Mouse (Mus musculus): ENCODE measurements around the gene Pgbd1. TPM values are rescaled to one million over a fixed set of nuclear protein-coding genes. Genes with fewer than 3 reads are reported as not detected.

The Pgbd1 gene
- polyA plus RNA-seq, 2 experiments, result 2.4 to 3.1 TPM

GRCm38 (mm10) chr13:21407341-21407740 is 33.5 kb downstream of the Pgbd1 start:
- Histone ChIP-seq H3K4me2 (replicated peaks; ENCODE audit: low read depth, low read length, severe bottlenecking) (no peak overlapping the region), H3K4me1 (ENCODE audit: control insufficient read depth, insufficient read depth, low read length) (no peaks in the 10 kb centered on the region), H3K4me3 (replicated peaks; ENCODE audit: low read length) (0 out of 2 replicates have a peak overlapping the region, but pooled peaks have one; percentile 47), H3K27ac (replicated peaks; ENCODE audit: low read depth, low read length) (no peak overlapping the region), H3K36me3 (ENCODE audit: control insufficient read depth, insufficient read depth, low read length) (no peaks in the 10 kb centered on the region), H3K9me3 (ENCODE audit: control insufficient read depth, low read length) (no peaks in the 10 kb centered on the region), H3K9ac (ENCODE audit: low read depth, low read length, severe bottlenecking) (0 out of 2 replicates have a peak overlapping the region, but pooled peaks have one; percentile 65), H3K27me3 (ENCODE audit: control insufficient read depth, insufficient read depth, low read length) (no peaks in the 10 kb centered on the region)
- WGBS, result 83% methylated on average over 11 of the region's 11 CpGs
- TF ChIP-seq POLR2A (IDR thresholded peaks at IDR 0.05; ENCODE audit: borderline replicate concordance, extremely low read depth, insufficient read depth, insufficient read length), result no peak
- DNase-seq (ENCODE audit: low spot score) (no peak), ATAC-seq (ENCODE audit: low FRiP score, low read depth) (no peak)

DNA sequence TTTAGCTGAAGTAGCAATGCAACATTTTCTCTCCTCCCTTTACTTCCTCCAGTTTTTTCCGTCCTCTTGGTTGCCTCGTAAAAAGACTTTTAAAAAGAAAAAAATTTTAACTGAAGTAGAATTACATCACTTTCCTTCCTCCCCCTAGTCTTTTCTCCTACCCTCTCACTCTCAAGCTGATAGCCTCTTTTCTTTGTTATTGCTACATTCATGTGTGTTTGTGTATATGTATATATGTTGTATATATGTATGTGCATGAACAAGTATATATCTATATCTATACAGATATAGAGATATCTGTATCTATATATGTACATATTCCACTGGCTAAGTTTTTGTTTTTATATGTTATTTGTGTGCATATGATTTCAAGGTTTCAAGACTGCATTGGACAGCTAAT is 38.0 kb downstream of the Pgbd1 start:
- H3K27ac ChIP-seq (replicated peaks; ENCODE audit: low read depth, low read length), result peak overlapping the region; percentile 43; the same call in 1 of the 2 replicates
- peak; percentile 39; the same call in 1 of the 2 replicates for ATAC-seq (ENCODE audit: low FRiP score, low read depth)
- peak overlapping the region; percentile 69; the same call in 1 of the 2 replicates for H3K4me2 ChIP-seq (replicated peaks; ENCODE audit: low read depth, low read length, severe bottlenecking)
- H3K4me1 ChIP-seq (ENCODE audit: control insufficient read depth, insufficient read depth, low read length), result peaks cover 10% of the 10 kb centered on the region; the same call in 1 of the 2 replicates
- DNase-seq (ENCODE audit: low spot score), result no peak
- 0% methylated on average over 2 of the region's 2 CpGs for WGBS
- no peak for TF ChIP-seq POLR2A (IDR thresholded peaks at IDR 0.05; ENCODE audit: borderline replicate concordance, extremely low read depth, insufficient read depth, insufficient read length)
- peak overlapping the region; percentile 83 for H3K4me3 ChIP-seq (replicated peaks; ENCODE audit: low read length)
- peak overlapping the region; percentile 87 for H3K9ac ChIP-seq (ENCODE audit: low read depth, low read length, severe bottlenecking)
- no peaks in the 10 kb centered on the region for H3K27me3 ChIP-seq (ENCODE audit: control insufficient read depth, insufficient read depth, low read length)
- H3K36me3 ChIP-seq (ENCODE audit: control insufficient read depth, insufficient read depth, low read length), result peaks cover 17% of the 10 kb centered on the region
- no peaks in the 10 kb centered on the region for H3K9me3 ChIP-seq (ENCODE audit: control insufficient read depth, low read length)

GRCm38 (mm10) chr13:21402287-21402846 is 38.5 kb downstream of the Pgbd1 start, which contains the start of gene Zkscan3:
TSS of gene Zkscan3 (minus strand) at chr13:21402755.
- Histone ChIP-seq H3K9me3 (ENCODE audit: control insufficient read depth, low read length) (no peaks in the 10 kb centered on the region), H3K4me3 (replicated peaks; ENCODE audit: low read length) (peak within 1 kb of the TSS; percentile 83), H3K4me1 (ENCODE audit: control insufficient read depth, insufficient read depth, low read length) (peaks cover 10% of the 10 kb centered on the region; the same call in 1 of the 2 replicates), H3K4me2 (replicated peaks; ENCODE audit: low read depth, low read length, severe bottlenecking) (peak within 1 kb of the TSS; percentile 69), H3K27me3 (ENCODE audit: control insufficient read depth, insufficient read depth, low read length) (no peaks in the 10 kb centered on the region), H3K9ac (ENCODE audit: low read depth, low read length, severe bottlenecking) (peak within 1 kb of the TSS; percentile 87), H3K36me3 (ENCODE audit: control insufficient read depth, insufficient read depth, low read length) (peaks cover 17% of the 10 kb centered on the region), H3K27ac (replicated peaks; ENCODE audit: low read depth, low read length) (peak within 1 kb of the TSS; percentile 76; the same call in 1 of the 2 replicates)
- WGBS, result under 1% methylated on average over 35 of the region's 35 CpGs
- TF ChIP-seq POLR2A (IDR thresholded peaks at IDR 0.05; ENCODE audit: borderline replicate concordance, extremely low read depth, insufficient read depth, insufficient read length), result peak; percentile 40; the same call in 1 of the 2 replicates
- DNase-seq (ENCODE audit: low spot score) (peak; percentile 94), ATAC-seq (ENCODE audit: low FRiP score, low read depth) (peak; percentile 96)

DNA sequence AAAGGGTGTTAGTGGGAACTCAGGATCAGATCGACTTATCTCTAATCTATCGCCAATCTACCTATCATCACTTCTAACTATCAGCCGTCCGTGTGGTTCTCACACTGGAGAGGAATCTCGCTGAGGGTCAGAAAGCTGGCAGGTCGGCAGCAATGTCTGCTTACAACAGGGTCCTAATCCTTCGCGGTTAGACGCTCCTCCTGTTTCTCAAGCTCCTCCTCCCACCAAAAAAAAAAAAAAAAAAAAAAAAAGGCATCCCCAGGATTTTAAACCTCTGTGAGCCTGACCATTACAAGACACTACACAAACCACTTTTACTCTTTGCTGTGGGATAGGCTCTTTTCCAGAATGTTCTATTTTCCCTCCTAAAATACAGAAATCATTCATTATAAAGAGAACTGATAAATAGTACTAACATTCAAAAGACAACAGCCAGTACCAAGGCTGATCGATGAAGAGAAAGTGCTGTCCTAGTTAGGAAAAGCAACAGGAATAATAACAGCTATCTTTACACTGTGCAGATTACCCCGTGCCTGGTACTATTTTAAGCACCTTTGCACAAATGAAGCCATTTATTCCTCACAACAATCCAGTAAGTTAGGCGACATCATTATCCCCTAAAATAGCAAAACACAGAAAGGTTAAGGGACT is 39.1 kb downstream of the Pgbd1 start:
- WGBS, result 10% methylated on average over 12 of the region's 12 CpGs

GRCm38 (mm10) chr13:21401166-21401565 is 39.7 kb downstream of the Pgbd1 start:
- Histone ChIP-seq H3K4me2 (replicated peaks; ENCODE audit: low read depth, low read length, severe bottlenecking) (peak overlapping the region; percentile 69), H3K9ac (ENCODE audit: low read depth, low read length, severe bottlenecking) (0 out of 2 replicates have a peak overlapping the region, but pooled peaks have one; percentile 7), H3K27ac (replicated peaks; ENCODE audit: low read depth, low read length) (no peak overlapping the region), H3K27me3 (ENCODE audit: control insufficient read depth, insufficient read depth, low read length) (no peaks in the 10 kb centered on the region), H3K9me3 (ENCODE audit: control insufficient read depth, low read length) (no peaks in the 10 kb centered on the region), H3K4me1 (ENCODE audit: control insufficient read depth, insufficient read depth, low read length) (peaks cover 10% of the 10 kb centered on the region; the same call in 1 of the 2 replicates), H3K4me3 (replicated peaks; ENCODE audit: low read length) (peak overlapping the region; percentile 83), H3K36me3 (ENCODE audit: control insufficient read depth, insufficient read depth, low read length) (peaks cover 21% of the 10 kb centered on the region)
- TF ChIP-seq POLR2A (IDR thresholded peaks at IDR 0.05; ENCODE audit: borderline replicate concordance, extremely low read depth, insufficient read depth, insufficient read length), result no peak
- DNase-seq (ENCODE audit: low spot score), result no peak
- WGBS, result 73% methylated on average over 3 of the region's 3 CpGs
- no peak for ATAC-seq (ENCODE audit: low FRiP score, low read depth)

More for the DNA sequence above, 39.1 kb downstream of the Pgbd1 start:
- ATAC-seq (ENCODE audit: low FRiP score, low read depth) (no peak), DNase-seq (ENCODE audit: low spot score) (no peak)
- H3K9ac ChIP-seq (ENCODE audit: low read depth, low read length, severe bottlenecking), result peak overlapping the region; percentile 87
- no peaks in the 10 kb centered on the region for H3K27me3 ChIP-seq (ENCODE audit: control insufficient read depth, insufficient read depth, low read length)
- no peaks in the 10 kb centered on the region for H3K9me3 ChIP-seq (ENCODE audit: control insufficient read depth, low read length)
- 0 out of 2 replicates have a peak overlapping the region, but pooled peaks have one; percentile 76 for H3K27ac ChIP-seq (replicated peaks; ENCODE audit: low read depth, low read length)
- peak overlapping the region; percentile 83 for H3K4me3 ChIP-seq (replicated peaks; ENCODE audit: low read length)
- TF ChIP-seq POLR2A (IDR thresholded peaks at IDR 0.05; ENCODE audit: borderline replicate concordance, extremely low read depth, insufficient read depth, insufficient read length), result no peak
- H3K4me1 ChIP-seq (ENCODE audit: control insufficient read depth, insufficient read depth, low read length), result peaks cover 10% of the 10 kb centered on the region; the same call in 1 of the 2 replicates
- peak overlapping the region; percentile 69 for H3K4me2 ChIP-seq (replicated peaks; ENCODE audit: low read depth, low read length, severe bottlenecking)
- H3K36me3 ChIP-seq (ENCODE audit: control insufficient read depth, insufficient read depth, low read length), result peaks cover 17% of the 10 kb centered on the region

Data from limb, embryonic 14.5 days (tissue).